Mouse (Mus musculus): ENCODE measurements around the gene Krtap10-10. TPM values are rescaled to one million over a fixed set of nuclear protein-coding genes. Genes with fewer than 3 reads are reported as not detected.

Krtap10-10 gene
- polyA plus RNA-seq, 1 experiment from 2014 or later, result not detected

DNA sequence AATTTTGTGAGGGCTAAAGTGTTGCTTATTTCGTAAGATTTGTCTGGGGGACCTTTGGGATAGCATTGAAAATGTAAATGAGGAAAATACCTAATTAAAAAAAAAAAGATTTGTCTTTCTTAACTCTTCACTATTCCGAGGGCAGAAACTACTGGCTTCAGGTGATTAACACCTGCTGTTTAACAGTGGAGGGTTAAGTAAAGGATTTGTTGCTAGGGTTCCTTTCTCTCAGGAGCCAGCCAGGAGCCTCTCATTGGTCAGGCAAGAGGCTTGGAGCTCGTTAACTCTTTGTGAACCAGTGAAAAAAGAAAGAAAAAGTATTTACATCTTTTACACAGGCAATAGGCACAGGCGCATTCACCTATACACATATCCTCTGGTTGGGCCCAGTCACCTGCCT lies 16.5 kb upstream of the Krtap10-10 start:
- no peak for ATAC-seq (ENCODE audit: insufficient number of reproducible peaks, insufficient read depth, low FRiP score, low TSS enrichment)
- H3K4me2 ChIP-seq (replicated peaks), result no peak overlapping the region
- no peak overlapping the region for H3K27ac ChIP-seq
- WGBS, result 29% methylated on average over 4 of the region's 4 CpGs
- no peaks in the 10 kb centered on the region for H3K27me3 ChIP-seq
- H3K36me3 ChIP-seq, result no peaks in the 10 kb centered on the region
- H3K9me3 ChIP-seq, result no peaks in the 10 kb centered on the region
- no peak overlapping the region for H3K4me3 ChIP-seq
- H3K9ac ChIP-seq, result no peak overlapping the region
- H3K4me1 ChIP-seq, result no peaks in the 10 kb centered on the region

DNA sequence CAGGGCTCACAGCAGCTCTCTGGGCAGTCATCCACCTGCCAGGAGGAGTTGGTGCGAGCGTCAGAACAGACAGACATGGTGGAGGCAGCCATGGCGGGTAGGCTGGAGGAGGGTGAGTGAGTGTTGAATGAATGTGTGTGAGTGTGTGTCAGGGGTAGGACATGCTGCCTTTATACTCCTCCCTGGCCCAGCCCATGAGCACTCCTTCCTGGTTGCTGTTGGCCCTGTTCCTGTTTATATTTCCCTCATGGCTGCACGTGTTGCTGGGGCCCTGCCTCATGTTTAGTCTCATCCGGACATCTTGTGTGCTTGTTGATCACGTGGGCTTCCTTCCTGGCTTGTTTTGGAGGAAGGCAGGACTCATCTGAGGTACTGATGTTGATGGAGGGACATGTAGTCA lies 8.8 kb upstream of the Krtap10-10 start, which contains the start of gene Krtap10-4:
Gene Krtap10-4 (minus strand): TSS at position 145 of the 400 bp plus-strand sequence.
- H3K9ac ChIP-seq, result no peak within 1 kb of the TSS
- H3K4me2 ChIP-seq (replicated peaks), result no peak within 1 kb of the TSS
- 64% methylated on average over 6 of the region's 6 CpGs for WGBS
- H3K4me1 ChIP-seq, result no peaks in the 10 kb centered on the region
- H3K4me3 ChIP-seq, result no peak within 1 kb of the TSS
- H3K36me3 ChIP-seq, result no peaks in the 10 kb centered on the region
- ATAC-seq (ENCODE audit: insufficient number of reproducible peaks, insufficient read depth, low FRiP score, low TSS enrichment), result no peak
- H3K27ac ChIP-seq, result no peak within 1 kb of the TSS
- H3K9me3 ChIP-seq, result no peaks in the 10 kb centered on the region
- no peaks in the 10 kb centered on the region for H3K27me3 ChIP-seq

DNA sequence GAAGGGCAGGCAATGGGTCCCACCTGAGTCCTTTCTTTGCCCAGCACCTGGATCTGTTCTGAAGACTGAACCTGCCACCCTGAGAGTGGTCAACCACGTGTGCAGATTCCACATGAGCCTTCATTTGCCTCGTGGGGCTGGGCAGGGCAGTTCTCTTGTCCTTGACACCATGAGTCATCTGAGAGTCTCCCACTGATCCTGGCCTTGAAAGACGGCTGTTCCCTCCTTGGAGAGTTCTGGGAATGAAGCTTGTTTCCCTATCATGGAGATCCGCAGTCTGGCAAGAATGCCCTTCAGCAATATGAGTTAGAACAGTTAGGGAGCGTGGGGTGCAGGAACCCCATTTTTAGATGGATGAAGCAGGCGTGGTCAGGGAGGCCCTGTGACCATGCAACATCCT lies 3.3 kb downstream of the Krtap10-10 start:
- 77% methylated on average over 6 of the region's 6 CpGs for WGBS
- no peak overlapping the region for H3K27ac ChIP-seq
- H3K4me3 ChIP-seq, result no peak overlapping the region
- H3K4me1 ChIP-seq, result no peaks in the 10 kb centered on the region
- H3K36me3 ChIP-seq, result no peaks in the 10 kb centered on the region
- no peak overlapping the region for H3K9ac ChIP-seq
- no peak overlapping the region for H3K4me2 ChIP-seq (replicated peaks)
- H3K27me3 ChIP-seq, result no peaks in the 10 kb centered on the region
- ATAC-seq (ENCODE audit: insufficient number of reproducible peaks, insufficient read depth, low FRiP score, low TSS enrichment), result no peak
- H3K9me3 ChIP-seq, result peaks cover 13% of the 10 kb centered on the region; the same call in 1 of the 2 replicates

DNA sequence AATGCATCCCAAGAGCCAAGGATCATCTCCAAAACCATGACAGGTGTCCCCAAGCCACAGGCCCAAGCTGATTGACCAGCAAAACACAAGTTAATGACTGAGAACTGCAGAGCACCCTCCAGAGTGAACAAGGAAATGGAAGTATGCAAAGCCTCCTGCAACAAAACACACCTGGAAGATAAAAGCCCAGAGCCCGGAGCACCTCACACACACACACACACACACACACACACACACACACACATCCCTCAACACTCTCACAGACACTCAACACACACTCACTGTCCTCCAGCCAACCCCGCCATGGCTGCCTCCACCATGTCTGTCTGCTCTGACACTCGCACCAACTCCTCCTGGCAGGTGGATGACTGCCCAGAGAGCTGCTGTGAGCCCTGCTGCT lies 10.8 kb downstream of the Krtap10-10 start, which contains the start of gene Gm36176:
Gene Gm36176 (plus strand): TSS at position 301 of the 400 bp plus-strand sequence.
- ATAC-seq (ENCODE audit: insufficient number of reproducible peaks, insufficient read depth, low FRiP score, low TSS enrichment), result no peak
- Histone ChIP-seq H3K9me3 (peaks cover 15% of the 10 kb centered on the region; the same call in 1 of the 2 replicates), H3K36me3 (no peaks in the 10 kb centered on the region), H3K4me1 (no peaks in the 10 kb centered on the region), H3K4me3 (no peak within 1 kb of the TSS), H3K27me3 (no peaks in the 10 kb centered on the region), H3K27ac (no peak within 1 kb of the TSS), H3K9ac (no peak within 1 kb of the TSS), H3K4me2 (replicated peaks) (no peak within 1 kb of the TSS)
- 54% methylated on average over 3 of the region's 3 CpGs for WGBS

DNA sequence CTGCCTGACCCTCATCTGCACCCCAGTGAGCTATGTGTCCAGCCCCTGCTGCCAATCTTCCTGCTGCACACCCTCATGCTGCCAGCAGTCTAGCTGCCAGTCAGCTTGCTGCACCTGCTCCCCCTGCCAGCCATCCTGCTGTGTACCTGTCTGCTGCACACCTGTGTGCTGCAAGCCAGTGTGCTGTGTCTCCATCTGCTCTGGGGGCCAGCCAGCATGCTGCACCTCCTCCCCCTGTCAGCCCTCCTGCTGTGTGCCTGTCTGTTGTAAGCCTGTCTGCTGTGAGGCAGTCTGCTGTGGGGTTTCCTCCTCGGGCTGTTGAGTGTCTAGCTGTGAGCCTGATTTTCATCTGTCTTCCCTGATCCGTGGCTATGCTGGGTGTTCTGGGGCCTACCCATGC lies 11.2 kb downstream of the Krtap10-10 start:
- 18% methylated on average over 2 of the region's 2 CpGs for WGBS
- H3K4me1 ChIP-seq, result no peaks in the 10 kb centered on the region
- no peak overlapping the region for H3K4me3 ChIP-seq
- no peak overlapping the region for H3K27ac ChIP-seq
- H3K27me3 ChIP-seq, result no peaks in the 10 kb centered on the region
- peaks cover 15% of the 10 kb centered on the region; the same call in 1 of the 2 replicates for H3K9me3 ChIP-seq
- ATAC-seq (ENCODE audit: insufficient number of reproducible peaks, insufficient read depth, low FRiP score, low TSS enrichment), result no peak
- H3K9ac ChIP-seq, result no peak overlapping the region
- H3K36me3 ChIP-seq, result no peaks in the 10 kb centered on the region
- no peak overlapping the region for H3K4me2 ChIP-seq (replicated peaks)

DNA sequence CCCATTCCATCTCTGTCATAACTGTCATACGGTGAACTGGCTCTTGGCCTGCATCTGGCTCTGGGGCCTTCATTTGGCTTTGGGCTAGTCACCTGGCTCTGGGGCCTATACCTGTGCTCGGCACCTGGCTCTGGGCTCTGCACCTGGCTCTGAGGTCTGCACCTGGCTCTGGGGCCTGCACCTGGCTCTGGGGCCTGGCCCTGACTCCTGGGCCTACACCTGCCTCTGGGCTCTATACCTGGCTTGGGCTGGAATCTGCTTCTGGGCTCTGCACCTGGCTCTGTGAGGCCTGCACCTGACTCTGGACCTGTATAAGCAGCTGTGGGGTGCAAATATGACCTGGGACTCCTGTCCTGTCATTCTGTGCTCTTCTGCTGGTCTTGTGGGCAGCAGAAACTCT lies 11.8 kb downstream of the Krtap10-10 start:
- H3K4me3 ChIP-seq, result no peak overlapping the region
- no peak overlapping the region for H3K27ac ChIP-seq

DNA sequence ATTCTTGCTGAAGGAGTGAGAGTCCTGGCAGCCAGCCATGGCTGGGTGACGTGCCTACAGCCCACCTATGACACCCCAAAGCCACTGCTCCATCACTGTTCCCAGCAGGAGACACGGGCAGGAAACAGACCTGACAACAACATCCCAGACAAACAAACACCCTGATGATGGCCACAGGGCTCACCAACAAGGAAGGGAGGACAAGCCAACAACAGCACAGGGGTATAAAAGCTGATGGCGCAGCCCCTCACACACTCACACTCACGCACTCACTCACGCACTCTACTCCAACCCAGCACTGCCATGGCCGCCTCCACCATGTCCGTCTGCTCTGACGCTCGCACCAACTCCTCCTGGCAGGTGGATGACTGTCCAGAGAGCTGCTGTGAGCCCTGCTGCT lies 16.8 kb downstream of the Krtap10-10 start, which contains the start of gene Gm10318:
Gene Gm10318 (plus strand): TSS at position 301 of the 400 bp plus-strand sequence.
- Histone ChIP-seq H3K36me3 (no peaks in the 10 kb centered on the region), H3K9me3 (no peaks in the 10 kb centered on the region), H3K4me1 (no peaks in the 10 kb centered on the region), H3K9ac (no peak within 1 kb of the TSS), H3K4me3 (no peak within 1 kb of the TSS), H3K27me3 (peaks cover 3% of the 10 kb centered on the region; the same call in 1 of the 2 replicates), H3K27ac (no peak within 1 kb of the TSS), H3K4me2 (replicated peaks) (no peak within 1 kb of the TSS)
- ATAC-seq (ENCODE audit: insufficient number of reproducible peaks, insufficient read depth, low FRiP score, low TSS enrichment), result no peak
- WGBS, result 69% methylated on average over 9 of the region's 9 CpGs

More for the DNA sequence above, 11.8 kb downstream of the Krtap10-10 start:
- Histone ChIP-seq H3K27me3 (no peaks in the 10 kb centered on the region), H3K36me3 (no peaks in the 10 kb centered on the region), H3K4me1 (no peaks in the 10 kb centered on the region), H3K9ac (no peak overlapping the region), H3K9me3 (peaks cover 15% of the 10 kb centered on the region; the same call in 1 of the 2 replicates), H3K4me2 (replicated peaks) (no peak overlapping the region)
- WGBS, result 82% methylated on average over 2 of the region's 2 CpGs
- no peak for ATAC-seq (ENCODE audit: insufficient number of reproducible peaks, insufficient read depth, low FRiP score, low TSS enrichment)

DNA sequence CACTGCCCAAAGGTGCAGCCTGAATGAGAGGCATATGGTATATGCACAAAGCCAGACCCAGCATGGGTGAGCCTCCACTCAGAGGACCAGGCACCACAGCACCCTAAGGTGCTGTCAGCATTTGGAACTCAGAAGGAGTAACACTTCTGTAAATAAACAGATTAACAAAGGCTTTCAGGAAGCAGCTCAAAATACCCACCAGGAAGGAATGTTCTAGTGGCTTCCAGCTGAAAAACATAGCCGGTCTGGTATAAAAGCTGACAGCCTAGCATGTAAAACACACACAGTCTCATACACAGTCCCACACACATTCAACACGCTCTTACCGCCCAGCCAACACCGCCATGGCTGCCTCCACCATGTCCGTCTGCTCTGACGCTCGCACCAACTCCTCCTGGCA lies 25.9 kb downstream of the Krtap10-10 start, which contains the start of gene Gm3285:
Gene Gm3285 (plus strand): TSS at position 301 of the 400 bp plus-strand sequence.
- Histone ChIP-seq H3K4me3 (no peak within 1 kb of the TSS), H3K27me3 (no peaks in the 10 kb centered on the region), H3K4me1 (no peaks in the 10 kb centered on the region), H3K27ac (no peak within 1 kb of the TSS), H3K36me3 (no peaks in the 10 kb centered on the region), H3K4me2 (replicated peaks) (no peak within 1 kb of the TSS), H3K9ac (no peak within 1 kb of the TSS), H3K9me3 (no peaks in the 10 kb centered on the region)
- no peak for ATAC-seq (ENCODE audit: insufficient number of reproducible peaks, insufficient read depth, low FRiP score, low TSS enrichment)
- 50% methylated on average over 7 of the region's 7 CpGs for WGBS

DNA sequence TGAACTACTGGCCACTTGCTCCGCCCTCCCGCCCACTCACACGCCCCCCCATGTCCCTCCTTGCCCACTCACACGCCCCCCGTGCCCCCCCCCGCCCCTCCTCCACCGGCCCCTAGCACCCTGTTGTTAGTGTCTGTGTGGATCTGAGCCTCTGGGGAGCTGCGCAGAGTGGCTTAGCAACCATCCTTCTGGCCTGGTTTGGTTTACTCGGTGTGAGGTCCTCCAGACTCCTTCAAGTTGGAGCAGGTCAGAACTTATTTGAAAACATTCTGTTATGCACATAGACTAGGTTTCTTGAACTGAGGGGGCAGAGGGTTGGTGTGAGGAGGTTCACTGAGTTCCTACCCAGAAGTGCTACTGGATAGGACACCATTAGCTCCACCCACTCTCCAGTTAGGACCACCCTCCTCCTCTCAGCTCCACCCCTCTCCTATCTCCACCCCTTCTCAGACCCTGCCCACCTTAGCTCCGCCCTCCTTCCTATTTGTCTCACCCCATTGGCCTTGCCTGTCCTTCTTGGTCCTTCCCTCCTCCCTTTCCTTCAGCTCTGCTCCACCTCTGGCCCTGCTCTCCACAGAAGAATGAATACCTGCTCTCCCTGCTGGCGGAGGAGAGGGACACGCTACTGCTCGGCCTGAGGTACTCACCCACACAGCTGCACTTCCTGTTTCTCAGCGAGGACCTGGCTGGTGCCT lies 28.5 kb downstream of the Krtap10-10 start:
- WGBS, result 30% methylated on average over 14 of the region's 14 CpGs
- Histone ChIP-seq H3K4me2 (replicated peaks) (peak overlapping the region; percentile 37), H3K9ac (no peak overlapping the region), H3K27ac (0 out of 2 replicates have a peak overlapping the region, but pooled peaks have one; percentile 3), H3K9me3 (no peaks in the 10 kb centered on the region), H3K36me3 (no peaks in the 10 kb centered on the region), H3K4me3 (peak overlapping the region; percentile 21; the same call in 1 of the 2 replicates), H3K27me3 (no peaks in the 10 kb centered on the region), H3K4me1 (no peaks in the 10 kb centered on the region)
- peak; percentile 67 for ATAC-seq (ENCODE audit: insufficient number of reproducible peaks, insufficient read depth, low FRiP score, low TSS enrichment)

DNA sequence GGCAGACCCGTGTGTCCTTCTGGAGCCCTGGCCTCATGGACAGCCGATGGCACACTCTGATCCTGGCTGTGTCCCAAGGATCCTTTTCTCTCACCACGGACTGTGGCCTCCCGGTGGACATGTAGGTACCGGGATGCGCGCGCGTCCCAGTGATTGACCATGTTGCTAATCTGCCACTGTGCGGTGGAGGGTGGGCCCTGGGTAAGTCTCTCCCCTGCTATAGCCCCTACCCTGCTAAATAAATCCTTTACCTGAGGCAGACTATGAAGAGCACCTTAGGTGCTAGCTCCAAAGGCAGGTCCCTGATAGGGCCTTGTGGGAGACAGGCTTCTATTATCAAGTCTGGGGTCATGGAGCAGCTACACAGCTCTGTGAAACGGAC lies 29.0 kb downstream of the Krtap10-10 start:
- no peak overlapping the region for H3K9ac ChIP-seq

DNA sequence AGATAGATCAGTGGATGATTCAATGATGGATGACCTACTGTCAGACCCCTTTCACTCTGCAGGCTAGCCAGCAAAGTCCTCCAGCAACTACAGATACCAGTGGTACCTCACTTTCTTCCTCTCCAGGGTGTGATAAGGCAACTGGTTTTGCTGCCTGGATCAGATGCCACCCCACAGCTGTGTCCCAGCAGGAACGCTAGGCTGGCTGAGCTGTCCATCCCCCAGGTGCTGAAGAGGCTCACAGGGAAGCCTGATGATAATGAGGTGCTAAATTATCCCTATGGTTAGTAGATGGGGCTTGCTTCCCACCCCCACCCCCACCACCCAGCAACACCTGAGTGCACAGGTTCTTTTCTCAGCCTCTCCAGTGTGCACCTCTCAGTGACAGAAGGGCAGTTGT lies 31.8 kb downstream of the Krtap10-10 start:
- no peaks in the 10 kb centered on the region for H3K36me3 ChIP-seq
- H3K4me3 ChIP-seq, result no peak overlapping the region
- no peaks in the 10 kb centered on the region for H3K4me1 ChIP-seq
- no peak overlapping the region for H3K27ac ChIP-seq
- ATAC-seq (ENCODE audit: insufficient number of reproducible peaks, insufficient read depth, low FRiP score, low TSS enrichment), result no peak
- H3K27me3 ChIP-seq, result no peaks in the 10 kb centered on the region
- WGBS, result 13% methylated on average over 1 of the region's 1 CpGs
- no peak overlapping the region for H3K9ac ChIP-seq
- no peaks in the 10 kb centered on the region for H3K9me3 ChIP-seq
- H3K4me2 ChIP-seq (replicated peaks), result no peak overlapping the region

More for the DNA sequence above, 29.0 kb downstream of the Krtap10-10 start:
- Histone ChIP-seq H3K4me1 (no peaks in the 10 kb centered on the region), H3K36me3 (no peaks in the 10 kb centered on the region), H3K27ac (no peak overlapping the region), H3K27me3 (no peaks in the 10 kb centered on the region), H3K4me2 (replicated peaks) (peak overlapping the region; percentile 37), H3K4me3 (peak overlapping the region; percentile 21; the same call in 1 of the 2 replicates), H3K9me3 (no peaks in the 10 kb centered on the region)
- WGBS, result 25% methylated on average over 11 of the region's 11 CpGs
- ATAC-seq (ENCODE audit: insufficient number of reproducible peaks, insufficient read depth, low FRiP score, low TSS enrichment), result peak; percentile 42; the same call in 1 of the 2 replicates

DNA sequence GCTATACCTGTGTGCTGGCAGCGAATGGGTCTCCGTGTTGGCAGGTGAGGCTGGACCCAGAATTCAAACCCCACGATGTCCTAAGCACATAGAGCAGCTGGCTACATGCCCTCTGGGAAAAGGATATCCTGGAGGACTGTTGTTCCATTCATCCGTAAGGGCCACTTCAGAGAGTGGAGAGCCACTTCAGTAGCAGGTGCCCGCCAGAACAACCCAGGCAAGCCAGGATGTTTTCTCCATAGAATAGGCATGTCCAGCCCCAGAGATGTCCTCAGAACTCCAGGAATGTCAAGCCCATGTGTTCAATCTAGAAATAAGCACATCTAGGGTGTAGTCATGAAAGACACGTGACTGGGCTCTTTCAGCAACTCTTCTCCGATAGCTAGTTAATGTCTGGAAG lies 33.9 kb downstream of the Krtap10-10 start:
- ATAC-seq (ENCODE audit: insufficient number of reproducible peaks, insufficient read depth, low FRiP score, low TSS enrichment), result no peak
- H3K27ac ChIP-seq, result no peak overlapping the region
- no peaks in the 10 kb centered on the region for H3K27me3 ChIP-seq
- 86% methylated on average over 7 of the region's 7 CpGs for WGBS
- H3K4me1 ChIP-seq, result no peaks in the 10 kb centered on the region
- no peak overlapping the region for H3K4me3 ChIP-seq
- no peaks in the 10 kb centered on the region for H3K36me3 ChIP-seq
- H3K9me3 ChIP-seq, result no peaks in the 10 kb centered on the region
- H3K9ac ChIP-seq, result no peak overlapping the region
- H3K4me2 ChIP-seq (replicated peaks), result no peak overlapping the region
